Mouse (Mus musculus) ovary, postnatal 14 days (tissue): ENCODE results near the gene Myh13.

Experiments used
- DNase-seq: peaks from one replicate; pipeline ENCODE4 v3.0.0; 2022; ENCODE audit warnings: low spot score

The Myh13 gene

GRCm38 (mm10) chr11:67321358-67321757, at the start of gene Myh13:
Myh13 (plus strand) TSS chr11:67321658.
- no peak for DNase-seq

GRCm38 (mm10) chr11:67276601-67277174, 44.8 kb upstream of the Myh13 start, which contains the start of gene Myh8:
Myh8 (plus strand) TSS chr11:67277124.
- peak; percentile 9 for DNase-seq

- no peak for DNase-seq
These were observed 28.0 kb upstream of the Myh13 start for GRCm38 (mm10) chr11:67293440-67293839.

GRCm38 (mm10) chr11:67313733-67314452, 7.6 kb upstream of the Myh13 start:
- DNase-seq = no peak

GRCm38 (mm10) chr11:67326536-67326935, 5.1 kb downstream of the Myh13 start:
- no peak for DNase-seq

GRCm38 (mm10) chr11:67344556-67344955, 23.1 kb downstream of the Myh13 start:
- DNase-seq = no peak

- no peak for DNase-seq
These were observed 23.9 kb downstream of the Myh13 start for GRCm38 (mm10) chr11:67345186-67345855.

GRCm38 (mm10) chr11:67345856-67346236, 24.4 kb downstream of the Myh13 start:
- DNase-seq = no peak

- peak; percentile 66 for DNase-seq
These were observed 28.8 kb downstream of the Myh13 start for GRCm38 (mm10) chr11:67350153-67350768.

GRCm38 (mm10) chr11:67353011-67353410, 31.6 kb downstream of the Myh13 start:
- no peak for DNase-seq

- no peak for DNase-seq
These were observed 36.6 kb downstream of the Myh13 start for GRCm38 (mm10) chr11:67358031-67358430.

GRCm38 (mm10) chr11:67362236-67362635, 40.8 kb downstream of the Myh13 start:
- no peak for DNase-seq

- no peak for DNase-seq
These were observed 43.1 kb downstream of the Myh13 start for GRCm38 (mm10) chr11:67364551-67364950.

GRCm38 (mm10) chr11:67364986-67365721, 43.7 kb downstream of the Myh13 start:
- no peak for DNase-seq

GRCm38 (mm10) chr11:67366936-67367335, 45.5 kb downstream of the Myh13 start:
- no peak for DNase-seq

- peak; percentile 13 for DNase-seq
These were observed 51.9 kb downstream of the Myh13 start for GRCm38 (mm10) chr11:67373333-67373732.

GRCm38 (mm10) chr11:67376308-67376707, 54.9 kb downstream of the Myh13 start:
- DNase-seq = peak; percentile 15

- DNase-seq = no peak
These were observed 58.4 kb downstream of the Myh13 start for GRCm38 (mm10) chr11:67379703-67380510.

- no peak for DNase-seq
These were observed 60.4 kb downstream of the Myh13 start for GRCm38 (mm10) chr11:67381833-67382232.

GRCm38 (mm10) chr11:67384653-67385052, 63.2 kb downstream of the Myh13 start:
- no peak for DNase-seq

GRCm38 (mm10) chr11:67386815-67387415, 65.5 kb downstream of the Myh13 start:
- no peak for DNase-seq
